Mouse (Mus musculus) WW6 (cell line): ENCODE measurements around the gene Znrf4.

Experiments
- DNase-seq: peaks from one replicate; pipeline ENCODE4 v3.0.0-alpha.2; 2013; ENCODE audit warnings: low read depth, low spot score

The Znrf4 gene

DNA sequence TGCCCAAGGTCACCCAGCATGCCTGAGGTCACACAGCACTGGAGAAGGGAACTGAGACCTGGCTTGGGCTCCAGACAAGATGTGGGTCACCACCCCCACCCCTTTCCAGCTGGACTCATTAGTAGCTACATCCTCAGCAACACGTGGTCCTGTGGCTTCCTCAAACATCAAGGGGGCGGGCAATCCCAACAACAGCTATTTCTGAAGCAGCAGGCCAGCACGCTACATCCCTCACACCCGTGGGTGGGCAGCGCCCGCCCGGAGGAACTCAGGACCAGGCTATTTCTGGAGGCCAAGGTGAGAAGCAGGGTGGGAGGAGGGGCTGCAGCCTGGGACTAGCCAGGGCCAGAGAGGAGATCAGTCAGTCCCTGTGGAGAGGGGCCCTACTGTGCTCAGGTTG lies 43.4 kb downstream of the Znrf4 start:
- DNase-seq = no peak

DNA sequence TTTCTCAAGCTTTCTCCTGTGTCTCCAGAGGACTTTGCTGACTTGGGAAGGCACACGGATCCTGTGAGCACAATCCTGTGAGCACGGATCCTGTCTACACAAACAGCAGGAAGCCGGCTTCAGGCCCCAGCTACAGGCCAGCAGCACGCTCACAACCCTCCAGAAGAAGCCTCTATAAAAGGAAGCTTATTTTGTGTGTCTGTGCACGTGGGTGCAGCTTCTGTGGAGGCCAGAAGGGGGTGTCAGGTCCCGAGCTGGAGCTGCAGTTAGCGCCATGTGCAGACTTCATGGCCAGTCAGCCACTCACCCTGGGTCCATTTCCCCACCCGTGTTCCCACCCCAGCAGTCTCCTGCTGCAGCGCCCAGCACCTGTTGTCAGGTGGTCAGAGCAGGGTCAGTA lies 43.9 kb downstream of the Znrf4 start:
- no peak for DNase-seq

DNA sequence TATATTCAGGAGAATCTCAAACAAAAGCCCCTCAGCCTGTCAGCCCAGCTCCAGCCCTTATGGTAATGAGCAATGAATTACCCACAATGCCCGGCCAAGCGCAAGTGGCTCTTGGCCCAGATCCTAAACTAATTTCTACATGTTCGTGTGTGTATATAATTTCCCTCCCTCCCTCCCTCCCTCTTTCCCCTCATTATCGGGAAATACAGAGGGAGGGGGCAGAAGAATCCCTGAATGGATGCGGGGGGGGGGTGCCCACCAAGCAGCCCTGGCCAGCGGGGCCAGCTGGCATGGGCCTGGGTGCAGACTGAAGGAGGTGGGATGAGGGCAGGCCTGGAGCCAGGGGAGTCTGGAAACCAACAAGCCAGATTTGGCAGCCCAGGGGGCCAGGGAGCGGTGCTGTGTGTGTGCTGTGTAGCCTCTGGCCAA lies 44.8 kb downstream of the Znrf4 start:
- no peak for DNase-seq

DNA sequence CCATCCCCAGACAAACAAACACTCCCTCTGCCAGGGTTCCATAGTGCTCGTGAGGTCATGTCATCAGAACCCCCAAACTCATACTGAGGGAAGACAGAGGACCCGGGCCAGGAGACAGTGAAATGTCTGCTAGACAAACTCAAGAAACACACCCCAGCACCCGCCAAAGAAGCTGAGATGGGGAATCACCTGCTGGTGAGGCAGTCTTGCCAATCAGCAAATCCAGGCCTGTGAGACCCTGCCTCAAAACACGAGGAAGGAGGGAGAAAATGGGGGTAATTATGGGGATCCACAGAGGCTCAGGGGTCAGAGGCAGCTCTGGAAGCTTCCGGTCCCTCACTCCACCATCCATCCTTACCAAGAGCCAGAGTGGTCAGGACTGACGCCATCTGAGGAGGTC lies 45.5 kb downstream of the Znrf4 start:
- no peak for DNase-seq

DNA sequence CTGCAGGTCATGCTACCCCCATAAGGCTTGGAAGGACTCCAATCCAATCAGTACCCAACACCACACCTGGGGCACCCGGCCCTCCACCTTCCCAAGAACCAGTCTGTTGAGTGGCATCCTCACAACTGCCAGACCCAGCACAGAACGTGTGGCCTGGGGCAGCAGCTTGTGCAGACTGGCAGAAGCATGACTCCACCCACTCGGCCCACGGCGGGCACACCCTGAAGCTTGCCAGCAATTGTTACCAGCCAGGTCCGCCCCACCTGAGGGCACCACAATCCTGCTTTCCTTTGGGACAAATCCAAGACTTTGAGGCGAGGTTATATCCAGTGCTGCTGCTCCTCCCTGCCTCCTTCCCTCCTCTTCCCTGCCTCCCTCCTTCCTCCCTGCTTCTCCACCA lies 47.4 kb downstream of the Znrf4 start:
- no peak for DNase-seq

DNA sequence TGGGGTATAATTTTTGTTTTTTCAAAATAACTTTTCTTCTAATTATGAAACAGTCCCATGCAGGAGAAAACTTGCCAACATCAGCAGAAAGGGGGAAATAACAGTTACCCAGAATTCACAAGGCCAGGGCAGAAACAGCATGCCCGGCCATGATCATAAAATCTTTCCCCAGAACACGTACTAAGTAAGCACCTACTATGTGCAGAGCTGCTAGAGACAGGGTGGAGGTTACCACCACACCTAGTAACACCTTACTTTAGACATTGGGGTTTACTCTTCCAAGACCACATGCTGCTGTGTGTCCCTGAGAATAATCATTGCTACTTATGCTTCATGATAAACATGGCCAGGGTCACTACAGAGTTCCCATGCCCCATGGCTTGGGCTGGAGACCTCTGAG lies 47.9 kb downstream of the Znrf4 start:
- no peak for DNase-seq

DNA sequence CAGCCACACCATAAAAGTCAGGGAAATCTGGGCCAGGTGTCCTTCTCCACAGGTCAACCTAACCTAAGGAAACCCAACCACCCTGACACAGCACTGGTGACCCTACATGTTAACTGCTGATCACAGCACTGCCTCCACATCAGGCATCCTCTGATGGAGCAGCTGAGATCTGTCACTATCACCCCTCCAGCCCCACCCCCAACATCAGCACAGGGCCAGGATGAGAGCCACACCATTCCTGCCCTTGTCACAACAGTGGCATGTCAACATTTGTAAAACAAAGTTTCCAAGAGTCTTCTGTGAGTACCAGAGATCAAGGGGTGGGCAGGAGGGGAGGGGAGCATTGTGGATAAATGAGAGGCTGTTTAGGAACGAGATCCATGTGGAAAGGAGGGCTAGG lies 48.7 kb downstream of the Znrf4 start:
- DNase-seq = no peak

DNA sequence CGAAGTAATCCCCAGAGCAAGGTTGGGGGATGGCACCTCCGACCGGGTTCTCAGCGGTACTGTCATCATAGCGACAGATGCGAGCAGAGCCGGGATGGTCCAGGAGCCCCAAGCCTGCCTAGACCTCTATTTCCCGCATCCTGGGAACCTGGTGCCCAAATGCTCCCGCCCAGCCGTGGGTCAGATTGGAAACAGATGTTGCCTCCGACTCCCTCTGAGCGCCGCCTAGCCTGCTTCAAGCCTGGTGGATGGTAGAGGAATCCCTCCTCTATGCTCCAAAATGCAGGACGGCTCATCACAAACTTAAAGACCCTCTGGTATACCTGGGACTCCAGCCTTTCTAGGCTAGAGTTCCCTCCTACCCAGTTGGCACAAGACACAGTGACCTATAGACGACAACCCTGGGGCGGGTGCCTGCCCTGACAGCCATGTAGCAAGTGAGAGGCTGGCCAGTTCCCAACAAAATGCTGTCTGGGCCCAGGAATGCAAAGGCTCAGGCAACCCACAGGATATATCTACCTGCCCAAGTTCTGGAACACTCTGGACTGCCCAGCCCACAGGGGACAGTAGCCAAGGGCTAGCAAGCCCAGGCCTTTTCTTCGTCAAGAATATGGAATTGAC lies 49.3 kb downstream of the Znrf4 start:
- no peak for DNase-seq

DNA sequence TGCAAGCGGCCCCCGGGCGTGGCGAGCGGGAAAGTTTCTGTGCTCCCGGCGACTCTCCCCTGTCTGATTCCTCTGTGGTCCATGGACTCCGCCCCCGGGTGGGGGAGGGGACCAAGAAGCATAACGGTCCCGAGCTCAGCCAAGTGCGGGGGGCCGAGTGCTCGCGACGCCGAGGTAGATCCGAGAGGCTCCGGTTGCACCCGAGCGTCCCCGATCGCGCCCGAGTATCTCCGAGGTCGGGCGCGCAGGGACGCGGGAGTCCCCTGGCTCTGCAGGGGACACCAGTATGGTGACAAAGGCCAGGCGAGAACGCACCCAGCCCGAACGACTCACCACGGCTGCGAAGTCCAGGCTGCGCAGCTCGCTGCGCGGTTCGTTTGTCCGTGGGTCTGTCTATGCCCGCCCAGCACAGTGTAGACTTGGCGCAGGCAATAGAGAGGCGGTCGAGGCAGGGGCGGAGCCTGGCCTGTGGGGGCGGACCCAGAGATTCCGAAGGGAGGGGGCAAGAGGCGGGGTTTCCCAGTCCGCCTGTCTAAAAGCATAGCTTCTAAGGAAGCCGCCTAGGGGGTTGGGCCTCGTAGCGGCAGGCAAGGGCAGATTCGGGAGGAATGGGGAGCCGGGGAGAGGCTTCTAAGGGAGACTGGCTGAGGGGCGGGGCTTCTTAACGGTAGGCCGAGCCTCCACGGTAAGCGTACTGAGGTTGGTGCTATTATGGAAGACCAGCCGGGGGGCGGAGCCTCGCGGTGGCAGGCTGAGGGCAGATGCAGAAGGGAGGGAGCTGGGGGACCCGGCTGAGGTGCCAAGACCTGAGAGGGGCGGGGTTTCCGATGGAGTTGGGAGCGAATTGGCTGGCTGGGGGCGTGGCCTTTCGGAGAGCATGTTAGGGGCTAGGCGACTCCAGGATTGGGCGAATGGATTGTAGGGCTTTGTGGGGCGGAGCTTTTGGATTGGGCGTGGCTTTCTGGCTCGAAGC lies 50.2 kb downstream of the Znrf4 start:
- peak; percentile 97 for DNase-seq
